Mouse (Mus musculus): ENCODE data around the gene Tmem147.

DNA sequence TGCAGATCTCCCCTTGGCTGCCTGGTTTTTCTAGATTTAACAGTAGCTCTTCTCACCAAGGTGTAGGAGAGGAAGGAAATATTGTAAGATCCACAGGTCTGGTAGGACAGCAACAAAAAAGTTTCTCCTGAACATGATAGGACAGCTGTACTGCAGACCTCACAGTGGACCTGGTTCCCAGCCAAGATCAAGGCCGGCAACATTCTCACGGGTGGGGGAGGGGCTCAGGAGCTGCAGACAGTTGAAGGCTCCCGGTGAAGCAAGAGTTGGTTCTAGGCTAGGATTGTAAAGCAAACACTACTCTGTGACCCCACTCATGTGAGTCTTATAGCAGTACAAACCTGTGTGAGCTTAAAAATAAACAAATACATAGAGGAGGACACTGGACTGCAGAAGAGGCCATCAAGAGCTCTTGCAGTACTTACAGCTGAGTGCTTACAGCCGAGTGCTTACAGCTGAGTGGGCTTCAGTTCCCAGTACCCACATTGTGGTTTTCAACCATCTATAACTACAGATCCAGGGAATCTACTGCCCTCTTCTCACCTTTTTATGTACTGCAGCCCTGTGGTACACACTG, 14.8 kb upstream of the Tmem147 start:
- TF ChIP-seq CTCF (conservative IDR thresholded peaks at IDR 0.05; ENCODE audit: insufficient read depth, insufficient read length, low read depth, low read length) (no peak), POLR2A (IDR thresholded peaks at IDR 0.05; ENCODE audit: low read depth, low read length) (no peak)

Data from kidney, adult 2 months (tissue).